Mouse (Mus musculus) layer of hippocampus, adult 18-20 months (tissue): ENCODE results near the gene Oca2. TPM values are rescaled to one million over a fixed set of nuclear protein-coding genes. Genes with fewer than 3 reads are reported as not detected.

ENCODE experiments used
- DNase-seq, 2 experiments: peaks; one replicate each; pipeline ENCODE4 v3.0.0; 2022; ENCODE audit warnings: low spot score in 2 of 2
- long read RNA-seq: library from polyadenylated mRNA; stranded (forward); transcript quantifications from one replicate; pipeline ENCODE4 v2.0.0, GENCODE M21; 2021
- total RNA-seq, 2 experiments: library from RNA; stranded (reverse); gene quantifications; 2 replicates each; pipeline ENCODE4 v1.2.3; 2021

Gene Oca2
- under 1 TPM; 0.22 to 0.33 TPM for total RNA-seq
- long read RNA-seq, partial matches to known transcripts = 1 of 2 reads
- long read RNA-seq, other reads (novel, unspliced or antisense) = 1 of 2 reads

DNA sequence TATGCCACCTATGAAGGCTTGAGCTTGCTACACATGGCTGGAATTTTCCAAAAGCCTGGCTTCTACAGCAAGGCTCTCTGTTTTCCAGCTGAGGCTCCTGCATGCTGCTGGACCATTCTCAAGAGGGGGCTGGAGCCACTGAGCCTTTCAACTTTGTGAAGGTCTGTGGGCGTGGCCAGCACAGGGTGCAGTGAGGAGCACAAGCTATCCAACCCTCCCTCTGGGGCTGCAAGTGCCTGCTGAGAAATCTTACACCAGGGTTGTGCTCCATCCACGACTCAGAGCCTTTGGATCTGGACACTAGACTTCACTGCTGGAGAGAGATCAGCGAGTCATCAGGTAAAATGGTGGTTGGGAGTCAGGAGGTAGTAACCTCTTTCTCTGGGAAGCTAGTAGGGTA is at the start of gene Oca2:
Oca2 (plus strand) TSS at position 218 of the 400 bp plus-strand sequence.
- no peak for DNase-seq

DNA sequence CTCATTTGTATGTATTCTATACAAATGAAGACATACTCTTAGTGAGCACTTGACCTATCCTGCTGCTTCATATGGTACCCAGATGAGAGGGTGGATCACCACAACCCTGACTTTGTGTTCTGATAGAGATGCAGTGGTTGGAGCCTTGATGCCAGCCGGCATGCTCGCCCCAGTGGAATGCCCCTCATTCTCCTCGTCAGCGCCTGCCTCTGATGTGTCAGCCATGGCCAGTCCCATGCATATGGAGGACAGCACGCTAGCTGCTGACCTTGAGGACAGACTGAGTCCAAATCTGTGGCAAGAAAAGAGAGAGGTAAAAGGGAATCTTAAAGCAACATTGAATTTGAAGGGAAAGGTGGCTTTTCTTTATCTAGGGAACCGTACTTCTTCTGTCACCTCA is 48.5 kb upstream of the Oca2 start:
- no peak for DNase-seq

DNA sequence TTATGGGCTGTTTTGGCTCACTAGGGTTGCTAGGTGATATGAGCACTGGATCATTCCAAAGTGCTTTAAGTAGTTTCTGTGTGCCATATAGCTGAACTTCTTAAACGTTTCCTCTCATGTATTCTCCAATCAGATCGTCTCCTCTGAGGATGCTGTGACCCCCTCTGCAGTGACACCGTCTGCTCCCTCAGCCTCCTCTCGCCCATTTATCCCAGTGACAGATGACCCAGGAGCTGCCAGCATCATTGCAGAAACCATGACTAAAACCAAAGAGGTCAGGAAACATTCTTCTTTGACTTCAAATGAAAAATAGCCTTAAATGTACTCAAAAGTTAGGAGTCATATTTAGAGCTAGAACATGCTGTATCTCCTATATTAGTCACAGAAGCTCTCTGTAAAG is 47.9 kb upstream of the Oca2 start:
- DNase-seq = no peak

DNA sequence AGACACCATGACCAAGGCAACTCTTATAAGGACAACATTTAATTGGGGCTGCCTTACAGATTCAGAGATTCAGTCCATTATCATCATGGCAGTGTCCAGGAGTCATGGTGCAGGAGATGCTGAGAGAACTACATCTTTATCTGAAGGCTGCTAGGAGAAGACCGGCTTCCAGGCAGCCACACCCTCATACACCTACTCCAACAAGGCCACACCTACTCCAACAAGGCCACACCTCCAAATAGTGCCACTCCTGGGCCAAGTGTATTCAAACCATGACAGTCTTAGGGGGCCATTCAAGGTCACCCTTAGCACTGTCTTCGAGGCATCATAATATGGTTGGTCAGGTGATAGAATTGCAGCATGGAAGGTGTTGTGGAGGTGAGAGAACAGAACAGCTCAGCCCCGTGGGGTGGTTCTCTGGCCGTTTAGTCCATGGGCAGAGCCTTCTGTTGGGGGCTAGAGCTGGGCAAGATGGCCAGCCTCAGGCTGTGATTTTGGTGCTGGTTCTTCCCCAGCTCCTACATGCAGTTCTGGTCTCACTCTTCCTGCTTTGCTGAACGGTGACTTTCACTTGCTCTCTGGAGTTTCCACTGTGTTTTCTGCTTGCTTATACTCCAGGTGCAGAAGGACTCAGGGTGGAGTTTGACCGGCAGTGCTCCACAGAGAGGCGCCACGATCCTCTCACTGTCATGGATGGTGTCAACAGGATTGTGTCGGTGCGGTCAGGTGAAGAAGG is 37.9 kb upstream of the Oca2 start:
- no peak for DNase-seq

DNA sequence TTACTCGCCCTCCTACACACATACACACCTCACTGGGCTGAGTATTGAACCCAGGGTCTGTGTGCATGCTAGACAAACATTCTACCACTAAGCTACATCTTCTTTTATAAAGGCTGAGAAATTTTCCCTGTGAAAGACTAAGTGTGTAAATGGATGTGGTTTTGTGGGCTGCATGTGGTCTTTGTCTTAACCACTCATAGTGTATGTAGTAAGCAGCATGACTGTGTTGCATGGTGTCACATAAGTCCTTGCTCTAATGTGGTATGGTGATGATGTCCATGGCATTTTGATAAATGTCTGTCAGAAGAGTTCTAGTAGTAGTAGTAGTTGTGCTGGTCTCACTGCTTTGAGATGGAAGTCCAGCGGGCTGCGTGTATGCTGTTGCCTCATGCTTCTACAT is 36.7 kb upstream of the Oca2 start:
- no peak for DNase-seq

DNA sequence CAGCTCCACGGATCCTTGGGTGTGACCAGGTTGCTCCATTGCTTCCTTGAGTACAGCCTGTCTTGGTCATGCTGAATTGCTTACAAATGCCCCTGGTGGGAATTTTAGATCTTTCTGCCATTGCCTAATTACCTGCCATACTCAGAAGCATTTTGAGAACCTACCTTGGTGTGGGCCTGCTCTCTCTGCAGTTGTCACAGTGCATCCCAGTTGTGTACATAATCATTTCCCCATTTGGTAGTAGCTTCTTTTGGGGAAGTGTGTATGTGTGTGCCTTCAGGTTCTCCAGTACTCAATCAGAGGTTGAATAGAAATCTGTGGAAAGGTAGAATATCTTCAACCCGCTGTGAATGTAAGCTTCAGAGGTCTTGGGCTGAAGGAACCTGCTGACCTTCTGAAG is 36.3 kb upstream of the Oca2 start:
- no peak for DNase-seq

DNA sequence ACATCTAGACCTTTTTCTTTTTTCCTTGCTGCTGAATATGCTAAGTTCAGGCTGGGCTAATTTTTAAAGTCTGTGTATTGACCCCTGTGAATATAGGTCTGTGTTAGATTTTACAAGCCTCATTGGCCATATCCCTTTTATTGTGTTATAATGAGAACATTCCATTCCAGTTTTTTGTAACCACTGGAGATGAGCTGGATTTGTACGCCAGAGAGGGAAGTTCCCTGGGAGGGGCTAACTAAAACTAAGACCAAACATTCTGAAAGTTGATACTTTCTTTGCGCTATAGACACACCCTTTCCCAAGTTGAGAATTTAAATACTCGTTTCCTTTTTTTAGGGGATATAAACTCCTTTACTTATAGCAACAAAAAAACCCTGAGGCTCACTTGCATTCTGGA is 34.7 kb upstream of the Oca2 start:
- DNase-seq = no peak

DNA sequence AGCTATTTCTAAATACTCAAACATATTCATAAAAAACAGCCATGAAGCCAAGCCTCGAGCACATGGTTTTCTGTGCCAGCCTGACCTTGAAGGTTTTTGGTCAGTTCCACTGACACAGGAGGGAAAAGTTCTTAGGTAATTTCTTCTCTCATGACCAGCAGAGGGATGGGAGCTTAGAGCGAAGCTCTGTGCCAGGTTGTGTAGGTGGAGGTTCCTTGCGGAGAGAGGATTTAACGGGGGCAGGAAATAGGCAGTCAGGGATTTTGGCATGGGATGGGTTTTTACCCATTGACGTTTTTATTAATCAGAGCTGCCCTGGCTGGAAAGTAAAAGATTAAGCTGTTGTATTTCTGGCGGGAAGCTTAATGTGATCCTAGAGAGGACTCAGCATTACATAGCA is 18.7 kb upstream of the Oca2 start:
- DNase-seq = no peak

DNA sequence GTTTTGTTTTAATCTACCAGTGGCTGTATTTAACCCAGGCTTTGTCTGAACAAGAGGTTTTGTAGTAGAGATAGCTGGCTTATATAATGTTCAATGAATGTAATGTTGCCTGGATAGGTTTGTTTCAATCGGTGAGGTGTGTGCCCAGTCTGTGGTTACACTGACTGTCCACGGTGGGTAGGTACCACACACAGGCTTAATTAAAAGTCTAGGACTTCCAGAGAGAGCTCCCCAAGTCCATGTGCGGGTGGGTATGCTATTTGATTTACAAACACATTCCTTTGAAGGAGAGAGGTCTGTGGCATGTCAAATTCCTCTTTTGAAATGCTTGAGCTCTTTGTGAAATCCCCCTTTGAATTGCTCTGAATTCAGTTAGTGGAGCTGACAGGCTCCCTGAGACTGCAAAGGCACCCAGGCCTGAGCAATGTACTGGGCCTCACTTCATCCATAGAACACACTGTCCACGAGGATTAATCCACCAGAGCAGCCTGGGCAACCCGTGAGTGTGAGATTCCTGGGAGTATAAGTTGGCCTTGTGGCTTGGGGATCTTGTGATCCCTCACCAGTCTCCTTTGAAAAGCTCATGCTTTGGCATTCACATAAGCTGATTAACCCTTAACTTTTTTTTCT is 3.7 kb upstream of the Oca2 start:
- DNase-seq = no peak

DNA sequence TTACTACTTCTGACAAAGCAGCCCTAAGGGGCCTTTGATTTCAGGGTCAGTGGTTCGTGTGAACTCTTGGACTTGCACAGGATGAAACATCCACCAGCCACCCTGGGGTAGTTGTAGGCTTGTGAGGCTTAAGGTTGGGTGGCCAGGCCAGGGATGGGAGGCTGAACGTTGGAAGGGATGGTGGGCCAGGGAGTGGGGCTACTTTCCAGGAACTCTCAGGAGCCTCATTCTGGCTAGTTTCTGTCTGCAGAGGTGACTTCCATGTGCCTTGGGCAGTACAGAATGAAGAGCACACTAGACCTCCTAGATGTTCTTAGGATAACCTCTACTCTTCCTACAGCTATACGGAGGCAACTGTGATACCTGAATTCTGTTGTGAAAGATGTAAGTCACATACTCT is 2.9 kb upstream of the Oca2 start:
- no peak for DNase-seq

DNA sequence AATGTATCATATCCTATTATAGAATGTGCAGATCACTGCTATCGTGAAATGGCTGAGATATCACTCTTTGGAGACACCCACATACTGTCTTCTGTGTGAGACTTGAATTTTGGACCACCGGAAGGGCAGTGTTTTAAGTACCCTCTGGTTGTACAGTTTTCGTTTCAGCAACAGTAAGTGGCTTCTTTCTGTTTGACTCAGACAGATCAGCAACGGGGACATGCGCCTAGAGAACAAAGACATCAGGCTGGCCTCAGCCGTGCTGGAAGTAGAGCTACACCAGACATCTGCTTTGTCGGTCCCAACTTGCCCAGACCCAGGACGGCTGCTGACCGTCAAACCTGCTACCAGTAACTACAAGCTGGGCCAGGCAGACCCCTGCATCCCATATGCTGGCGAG is 15.0 kb downstream of the Oca2 start:
- no peak for DNase-seq

DNA sequence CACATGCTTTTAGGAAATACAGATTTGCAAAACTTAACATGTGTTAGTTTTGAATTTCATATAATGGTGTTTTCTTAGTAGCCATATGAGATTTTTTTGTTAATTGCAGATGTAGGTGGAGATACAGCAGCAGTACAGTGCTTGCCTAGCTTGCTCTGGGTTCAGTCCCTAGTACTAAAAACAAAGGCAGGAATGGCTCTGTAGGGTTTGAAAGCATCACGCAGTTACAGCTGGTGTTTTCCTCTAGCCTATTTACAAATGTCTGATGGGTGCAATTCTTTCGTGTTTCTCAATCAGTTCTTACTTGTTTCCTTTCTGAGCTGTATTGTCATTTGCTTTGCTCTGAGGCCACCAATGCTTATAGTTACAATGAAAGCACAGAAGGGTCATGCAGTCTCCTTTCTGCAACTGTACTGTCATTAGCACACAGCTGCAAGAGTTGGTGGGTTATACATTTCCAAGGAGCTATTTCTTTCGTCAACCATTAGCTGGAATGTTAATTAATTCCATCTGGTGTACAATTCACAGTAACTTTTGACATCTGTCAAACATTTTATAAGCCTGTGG is 18.4 kb downstream of the Oca2 start:
- peak in 1 of 2 experiments; percentile 29 for DNase-seq

DNA sequence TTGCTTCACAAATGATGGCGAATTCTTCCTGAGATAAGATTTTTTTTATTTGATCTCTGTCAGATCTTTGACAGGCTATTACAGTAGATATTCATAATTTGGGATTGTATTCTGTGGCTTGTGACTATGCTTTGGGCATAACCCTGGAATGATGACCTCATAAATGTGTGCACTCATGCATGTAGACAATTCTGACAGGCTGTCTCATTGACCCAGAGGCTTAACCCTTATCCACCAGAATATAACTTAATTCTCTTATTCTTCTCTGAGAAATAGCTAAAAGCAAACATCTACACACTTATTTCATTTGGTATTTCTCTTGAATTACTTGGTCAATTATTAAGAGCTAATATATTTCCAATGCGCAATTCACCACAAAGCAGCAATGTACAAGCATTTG is 37.9 kb downstream of the Oca2 start:
- DNase-seq = no peak

DNA sequence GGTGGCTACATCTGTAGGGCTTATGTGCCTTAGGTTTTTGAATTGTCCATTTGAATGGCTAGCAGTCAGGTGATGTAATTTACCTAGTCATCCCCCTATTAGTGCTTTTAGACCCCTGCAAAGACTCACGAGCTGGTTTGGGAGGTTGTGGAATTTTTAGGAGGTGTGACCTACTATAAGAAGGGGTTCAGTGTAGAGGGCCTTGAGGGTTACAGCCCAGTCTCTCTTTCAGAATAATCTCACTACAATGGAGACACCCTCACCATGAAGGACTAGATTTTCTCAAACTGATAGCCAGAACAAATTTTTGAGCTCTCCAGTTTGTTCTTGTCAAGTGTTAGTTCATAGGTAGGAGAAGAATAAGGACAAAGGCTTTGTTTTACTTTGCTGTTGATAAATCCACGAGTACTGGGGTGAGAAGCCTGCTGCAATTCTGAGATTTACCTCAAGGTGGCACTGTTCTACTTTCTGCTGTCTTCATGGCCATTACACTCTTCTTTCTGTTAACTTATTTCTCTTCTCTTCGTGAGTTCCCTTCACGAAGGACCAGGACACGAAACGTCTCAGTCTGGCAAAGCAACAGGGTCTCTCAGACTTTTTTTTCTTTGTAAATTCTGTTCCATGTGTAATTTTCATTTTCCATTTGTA is 52.0 kb downstream of the Oca2 start:
- peak; percentile 55 to 92 for DNase-seq

DNA sequence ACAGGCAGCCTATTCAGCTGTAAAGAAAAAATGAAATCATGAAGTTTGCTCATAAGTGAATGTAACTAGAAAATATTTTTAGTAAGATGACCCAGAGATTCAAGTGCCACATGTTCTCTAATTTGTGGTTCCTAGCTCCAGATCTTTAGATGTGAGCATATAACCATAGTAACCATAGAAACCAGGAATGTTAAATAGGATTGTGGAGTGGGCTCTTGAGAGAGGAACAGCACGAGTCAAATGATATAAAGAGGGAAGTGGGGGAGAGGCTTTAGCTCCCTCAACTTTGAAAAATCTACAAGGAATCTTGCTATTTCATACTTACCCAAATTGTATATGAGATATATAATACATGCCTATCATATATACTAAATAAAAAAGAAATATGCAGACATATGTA is 64.8 kb downstream of the Oca2 start:
- no peak for DNase-seq

DNA sequence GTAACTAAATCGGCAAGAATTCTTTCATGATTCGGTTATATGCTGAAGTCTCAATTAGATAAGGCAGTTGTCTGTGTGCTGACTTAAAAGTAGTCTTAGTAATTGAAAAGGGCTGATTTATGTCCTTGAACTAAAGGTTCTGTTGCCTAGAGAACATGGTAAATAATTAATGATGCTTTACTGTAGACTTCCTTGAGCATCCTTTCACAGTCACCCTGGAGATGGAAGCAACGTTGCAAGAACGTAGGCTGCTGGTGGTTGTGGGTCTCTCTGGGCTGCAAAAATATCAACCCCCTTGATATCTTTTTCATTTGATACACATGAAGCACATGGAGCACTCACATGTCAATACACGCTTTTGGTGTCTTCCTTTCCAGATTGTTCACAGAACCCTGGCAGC is 74.8 kb downstream of the Oca2 start:
- DNase-seq = no peak

DNA sequence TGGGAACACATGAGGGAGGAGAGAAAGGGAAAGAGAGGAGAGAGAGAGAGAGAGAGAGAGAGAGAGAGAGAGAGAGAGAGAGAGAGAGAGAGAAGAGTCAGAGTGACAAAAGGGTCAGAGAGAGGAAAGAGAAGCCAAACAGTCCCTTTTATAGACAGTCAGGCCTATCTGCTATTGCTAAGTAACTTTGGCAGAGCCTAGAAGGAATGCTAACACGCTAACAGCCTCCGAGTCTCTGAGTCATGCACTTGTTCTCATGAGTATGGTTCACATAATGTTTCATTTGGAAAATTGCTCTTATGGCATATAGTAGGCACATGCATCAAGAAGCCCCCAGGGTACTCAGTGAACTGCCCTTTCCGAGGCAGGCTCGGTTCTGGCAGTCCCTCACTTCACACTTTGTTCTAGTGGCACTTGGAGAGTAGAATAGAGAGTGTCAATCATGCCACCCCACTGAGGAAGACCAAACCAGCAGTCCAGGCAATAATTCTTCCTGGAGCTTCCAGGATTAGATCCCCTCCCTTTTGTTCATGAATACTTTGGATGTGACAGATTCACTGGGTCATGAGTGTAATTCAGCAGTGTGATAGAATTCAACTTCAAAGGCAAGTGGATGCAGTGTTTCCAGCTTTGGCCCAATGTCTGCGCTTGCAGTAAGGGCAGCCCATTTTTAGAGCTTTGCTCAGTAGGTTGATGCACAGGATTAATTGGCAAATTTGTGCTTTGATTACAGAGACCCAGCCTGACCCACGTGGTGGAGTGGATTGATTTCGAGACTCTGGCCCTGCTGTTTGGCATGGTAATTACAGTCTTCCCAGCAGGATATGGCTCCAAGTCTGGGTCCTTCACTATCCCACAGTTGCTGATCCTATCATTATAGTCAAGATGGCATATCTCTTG is 76.3 kb downstream of the Oca2 start:
- no peak for DNase-seq

DNA sequence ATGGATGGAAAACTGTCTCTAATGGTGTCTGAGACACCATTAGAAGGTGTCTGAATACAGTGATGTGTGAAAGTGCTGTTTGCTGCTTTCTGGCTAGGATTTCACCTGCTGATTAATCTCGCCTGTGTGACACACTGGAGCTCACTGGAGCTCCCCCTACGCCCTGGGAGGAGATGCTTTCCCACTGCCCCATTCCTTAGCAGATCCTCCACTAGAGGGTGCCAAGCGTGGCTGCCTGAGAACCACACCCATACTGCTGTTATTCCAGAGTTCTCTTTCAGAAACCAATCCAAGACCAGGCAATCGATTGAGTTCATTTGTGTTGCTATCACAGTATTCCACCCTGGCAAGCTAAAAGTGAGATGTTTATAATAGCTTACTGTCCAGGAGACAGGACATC is 88.2 kb downstream of the Oca2 start:
- no peak for DNase-seq

DNA sequence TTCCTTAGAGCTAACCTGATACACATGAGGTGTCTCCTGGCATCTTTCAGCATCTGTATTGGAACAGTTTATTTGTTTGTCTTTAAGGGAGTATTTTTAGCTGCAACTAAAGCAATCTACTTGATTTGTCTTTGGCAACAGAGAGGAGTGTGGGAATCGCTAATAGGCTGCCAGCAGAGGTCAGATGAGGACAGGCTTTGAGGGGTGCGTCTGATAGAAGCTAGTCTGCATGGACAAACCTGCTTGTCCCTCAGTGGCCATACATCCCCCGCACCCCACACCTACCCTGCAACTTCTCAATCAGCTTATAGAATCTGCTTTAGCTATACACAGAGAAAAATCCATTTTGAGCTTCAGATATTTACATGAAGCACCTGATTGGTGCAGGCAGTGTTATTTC is 109.0 kb downstream of the Oca2 start:
- peak in 1 of 2 experiments; percentile 12 for DNase-seq

DNA sequence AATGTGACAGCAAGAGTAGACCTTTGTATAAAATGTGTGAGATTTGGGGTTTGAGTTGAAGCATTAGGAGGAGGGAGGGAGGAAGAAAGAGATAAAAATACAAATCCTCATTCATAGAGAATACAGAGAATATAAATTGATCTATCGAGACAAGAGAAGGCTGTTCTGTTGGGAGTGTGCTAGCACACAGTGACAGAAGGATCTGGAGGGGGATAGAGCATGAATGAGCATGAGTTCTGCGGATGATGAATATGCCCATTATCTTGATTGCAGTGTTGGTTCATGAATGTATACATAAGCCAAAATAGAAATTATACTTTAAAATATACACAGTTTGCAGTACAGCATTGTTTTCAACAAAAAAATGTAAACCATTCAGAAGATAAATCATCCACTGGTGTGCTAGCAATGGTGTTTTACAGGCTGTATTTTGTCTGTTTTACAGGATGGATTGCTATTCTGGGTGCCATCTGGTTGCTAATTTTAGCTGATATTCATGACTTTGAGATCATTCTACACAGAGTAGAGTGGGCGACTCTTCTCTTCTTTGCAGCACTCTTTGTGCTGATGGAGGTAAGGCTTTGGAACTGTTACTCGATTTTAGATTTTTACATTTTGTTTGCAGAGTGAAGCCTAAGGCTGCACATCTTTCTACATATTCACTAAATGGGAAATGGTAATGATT is 117.2 kb downstream of the Oca2 start:
- DNase-seq = peak; percentile 1 to 78
